Mouse (Mus musculus) C2C12 (cell line): ENCODE data around the gene Tfap2a. TPM values are rescaled to one million over a fixed set of nuclear protein-coding genes. Genes with fewer than 3 reads are reported as not detected.

Experiments used
- H3K27me3 ChIP-seq: one replicate; pipeline ENCODE4 v1.6.1; 2011; ENCODE audit not compliant: control insufficient read depth, insufficient read depth, insufficient read length
- H3K36me3 ChIP-seq: one replicate; pipeline ENCODE4 v1.6.1; 2011; ENCODE audit not compliant: control insufficient read depth, insufficient read depth
- H3K4me3 ChIP-seq: one replicate; pipeline ENCODE4 v1.5.1; 2011; ENCODE audit warnings: mild to moderate bottlenecking, control low read depth; ENCODE audit not compliant: poor library complexity, insufficient read depth, severe bottlenecking
- H3K79me2 ChIP-seq: one replicate; pipeline ENCODE4 v1.6.1; 2011; ENCODE audit not compliant: control insufficient read depth, insufficient read depth
- H3K79me3 ChIP-seq: one replicate; pipeline ENCODE4 v1.6.1; 2011; ENCODE audit warnings: low read depth, control low read depth
- H3ac ChIP-seq: one replicate; pipeline ENCODE3; 2011; ENCODE audit warnings: low read depth; ENCODE audit not compliant: control insufficient read depth, insufficient read length
- CEBPB ChIP-seq: IDR thresholded peaks from one replicate; pipeline ENCODE4 v1.6.1; 2011; ENCODE audit warnings: low read depth, mild to moderate bottlenecking, control low read depth, moderate library complexity
- CTCF ChIP-seq: IDR thresholded peaks from one replicate; pipeline ENCODE4 v1.5.1; 2011; ENCODE audit not compliant: control insufficient read depth, insufficient read depth, insufficient read length
- FOSL1 ChIP-seq: IDR thresholded peaks from one replicate; pipeline ENCODE4 v1.8.0; 2011; ENCODE audit warnings: mild to moderate bottlenecking, low read length; ENCODE audit not compliant: poor library complexity, insufficient read depth, severe bottlenecking
- MAX ChIP-seq: IDR thresholded peaks from one replicate; pipeline ENCODE4 v1.6.1; 2011; ENCODE audit warnings: mild to moderate bottlenecking, control low read depth
- MYOD1 ChIP-seq: IDR thresholded peaks from one replicate; pipeline ENCODE4 v1.6.1; 2011; ENCODE audit warnings: low read depth; ENCODE audit not compliant: control insufficient read depth, insufficient read length
- MYOG ChIP-seq: IDR thresholded peaks from one replicate; pipeline ENCODE4 v1.6.1; 2011; ENCODE audit not compliant: control insufficient read depth, insufficient read length; ENCODE audit errors: extremely low read depth
- USF1 ChIP-seq: IDR thresholded peaks from one replicate; pipeline ENCODE4 v1.6.1; 2011; ENCODE audit warnings: low read depth, mild to moderate bottlenecking, control low read depth, moderate library complexity
- long read RNA-seq, 2 experiments: library from polyadenylated mRNA; unstranded; transcript quantifications; one replicate each; pipeline ENCODE4 v2.0.0; 2019 to 2020
- polyA plus RNA-seq: library from polyadenylated mRNA; unstranded; fragments of >200 nt; fragmentation: generic; extraction: Trizol; gene quantifications from one replicate; pipeline ENCODE4 v1.2.1, GENCODE M21; 2012; ENCODE audit warnings: missing spikeins

The Tfap2a gene
- 0.89 TPM for polyA plus RNA-seq
- long read RNA-seq, experiment 1 = 0 reads
- long read RNA-seq, experiment 2 = 0 reads

- Histone ChIP-seq H3K36me3 (no peaks in the 10 kb centered on the region), H3K4me3 (no peak within 1 kb of the TSS), H3K79me3 (no peaks in the 10 kb centered on the region), H3K79me2 (no peaks in the 10 kb centered on the region), H3K27me3 (peaks cover 78% of the 10 kb centered on the region), H3ac (no peak within 1 kb of the TSS)
- no peak for TF ChIP-seq MYOD1
- no peak for TF ChIP-seq CTCF
- TF ChIP-seq USF1 = no peak
- TF ChIP-seq MYOG = no peak
- TF ChIP-seq MAX = no peak
- TF ChIP-seq CEBPB = no peak
- TF ChIP-seq FOSL1 = no peak
Observed at GRCm38 (mm10) chr13:40738196-40738880, at the start of gene Tfap2a. Tfap2a (minus strand) TSS chr13:40738376.

GRCm38 (mm10) chr13:40784202-40784771 is 46.1 kb upstream of the Tfap2a start:
- Histone ChIP-seq H3K27me3 (peaks cover 4% of the 10 kb centered on the region), H3K4me3 (no peak overlapping the region), H3K79me3 (no peaks in the 10 kb centered on the region), H3K79me2 (no peaks in the 10 kb centered on the region), H3ac (no peak overlapping the region), H3K36me3 (no peaks in the 10 kb centered on the region)
- TF ChIP-seq MYOD1 = no peak
- TF ChIP-seq CTCF = no peak
- no peak for TF ChIP-seq USF1
- TF ChIP-seq MYOG = no peak
- no peak for TF ChIP-seq CEBPB
- no peak for TF ChIP-seq FOSL1

GRCm38 (mm10) chr13:40757995-40758394 is 19.8 kb upstream of the Tfap2a start:
- Histone ChIP-seq H3K79me2 (no peaks in the 10 kb centered on the region), H3K36me3 (no peaks in the 10 kb centered on the region), H3ac (no peak overlapping the region), H3K4me3 (no peak overlapping the region), H3K27me3 (no peaks in the 10 kb centered on the region), H3K79me3 (no peaks in the 10 kb centered on the region)
- TF ChIP-seq USF1 (no peak), MYOG (no peak), MAX (no peak), CTCF (no peak), CEBPB (no peak), FOSL1 (no peak)

DNA sequence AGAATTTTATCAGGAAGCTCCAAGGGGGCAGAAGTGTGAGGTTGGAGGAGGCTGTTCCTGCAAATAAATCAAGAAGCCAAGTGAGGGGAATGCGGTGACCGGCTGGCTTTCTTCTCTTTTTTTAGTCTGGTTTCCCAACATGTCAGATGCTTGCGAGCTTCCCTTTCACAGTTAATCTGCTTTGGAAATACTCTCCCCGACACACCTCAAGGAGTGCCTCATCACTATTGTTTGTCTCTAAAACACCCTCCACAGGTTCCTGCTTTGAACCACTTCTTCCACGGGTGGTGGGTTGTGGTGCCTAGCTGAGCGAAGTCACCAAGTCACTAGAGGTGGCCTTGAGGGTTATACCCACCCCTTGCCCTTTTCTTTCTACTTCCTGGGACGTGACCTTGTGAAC is 18.2 kb upstream of the Tfap2a start:
- H3K4me3 ChIP-seq = no peak overlapping the region
- H3K36me3 ChIP-seq = no peaks in the 10 kb centered on the region
- no peaks in the 10 kb centered on the region for H3K27me3 ChIP-seq
- no peak for TF ChIP-seq MAX
- TF ChIP-seq FOSL1 = no peak
- no peak for TF ChIP-seq MYOD1
- TF ChIP-seq MYOG = no peak
- no peak for TF ChIP-seq CTCF
- TF ChIP-seq USF1 = no peak
- no peak for TF ChIP-seq CEBPB
- no peaks in the 10 kb centered on the region for H3K79me2 ChIP-seq
- H3K79me3 ChIP-seq = no peaks in the 10 kb centered on the region
- H3ac ChIP-seq = no peak overlapping the region

DNA sequence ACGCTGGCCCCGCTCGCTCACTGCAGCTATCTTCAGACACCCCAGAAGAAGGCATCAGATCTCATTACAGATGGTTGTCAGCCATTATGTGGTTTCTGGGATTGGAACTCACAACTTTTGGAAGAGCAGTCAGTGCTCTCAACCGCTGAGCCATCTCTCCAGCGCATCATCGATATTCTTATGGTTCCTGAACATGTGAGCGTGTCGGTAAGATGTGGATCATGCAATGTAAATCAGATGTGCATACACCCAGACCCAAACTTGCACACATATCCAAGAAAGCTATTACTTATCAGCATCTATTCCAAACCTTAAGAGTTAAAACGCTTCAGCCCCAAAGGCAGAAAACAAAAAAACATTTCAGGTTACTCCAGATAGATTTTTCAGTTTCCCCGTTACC is 15.9 kb upstream of the Tfap2a start:
- Histone ChIP-seq H3K27me3 (no peaks in the 10 kb centered on the region), H3K79me3 (no peaks in the 10 kb centered on the region), H3K79me2 (no peaks in the 10 kb centered on the region), H3K4me3 (no peak overlapping the region), H3ac (no peak overlapping the region), H3K36me3 (no peaks in the 10 kb centered on the region)
- TF ChIP-seq MYOG (no peak), MYOD1 (no peak), CEBPB (no peak), FOSL1 (no peak), MAX (no peak), CTCF (no peak)

GRCm38 (mm10) chr13:40751889-40752288 is 13.7 kb upstream of the Tfap2a start:
- no peaks in the 10 kb centered on the region for H3K79me3 ChIP-seq
- no peaks in the 10 kb centered on the region for H3K79me2 ChIP-seq
- H3ac ChIP-seq = no peak overlapping the region
- H3K36me3 ChIP-seq = no peaks in the 10 kb centered on the region
- no peaks in the 10 kb centered on the region for H3K27me3 ChIP-seq
- H3K4me3 ChIP-seq = no peak overlapping the region
- TF ChIP-seq MAX = no peak
- no peak for TF ChIP-seq USF1
- TF ChIP-seq FOSL1 = no peak
- TF ChIP-seq MYOG = no peak
- TF ChIP-seq CEBPB = no peak
- TF ChIP-seq CTCF = no peak
- no peak for TF ChIP-seq MYOD1
